Mouse (Mus musculus) CH12.LX (cell line): ENCODE results near the gene Cd5. TPM values are rescaled to one million over a fixed set of nuclear protein-coding genes. Genes with fewer than 3 reads are reported as not detected.

ENCODE experiments used
- DNase-seq: peaks from one replicate; pipeline ENCODE4 v3.0.0-alpha.2; 2013; ENCODE audit errors: extremely low read depth
- H3K27ac ChIP-seq: 2 replicates; pipeline ENCODE4 v1.5.1; 2012; ENCODE audit warnings: low read depth, mild to moderate bottlenecking, control low read depth, moderate library complexity; ENCODE audit not compliant: insufficient read depth
- H3K27me3 ChIP-seq: replicated peaks from 2 replicates; pipeline ENCODE3; 2012; ENCODE audit warnings: inconsistent platforms
- H3K36me3 ChIP-seq, 2 experiments: replicated peaks in 1 of 2; 2 replicates each; pipeline versions ENCODE3 to v1.6.1; 2012; ENCODE audit warnings: inconsistent platforms in 1 of 2, low read length in 1 of 2, mild to moderate bottlenecking in 1 of 2, mixed read lengths in 1 of 2, moderate library complexity in 1 of 2; ENCODE audit not compliant: control insufficient read depth in 1 of 2, insufficient read depth in 1 of 2
- H3K4me1 ChIP-seq, 2 experiments: 2 replicates each; pipeline ENCODE4 v1.6.1; 2012; ENCODE audit warnings: inconsistent platforms in 1 of 2, moderate library complexity in 1 of 2; ENCODE audit not compliant: insufficient read depth in 2 of 2, control insufficient read depth in 1 of 2
- H3K4me2 ChIP-seq: 2 replicates; pipeline ENCODE4 v1.6.1; 2012; ENCODE audit warnings: low read depth, mild to moderate bottlenecking, control low read depth; ENCODE audit not compliant: poor library complexity, insufficient read depth, severe bottlenecking
- H3K4me3 ChIP-seq, 3 experiments: fragments of 150-350 bp in 1 of 3; sonication (generic) in 1 of 3; replicated peaks in 1 of 3; 2 replicates each; pipeline versions ENCODE3 to v1.5.1; 2011 to 2012; ENCODE audit warnings: low read depth in 2 of 3, low read length in 2 of 3, mild to moderate bottlenecking in 2 of 3, moderate library complexity in 2 of 3, control low read depth in 1 of 3, improper control_type of control experiment in 1 of 3, inconsistent platforms in 1 of 3, mixed read lengths in 1 of 3; ENCODE audit not compliant: poor library complexity in 1 of 3
- H3K79me2 ChIP-seq: replicated peaks from 2 replicates; pipeline ENCODE4 v1.6.1; 2012; ENCODE audit warnings: mild to moderate bottlenecking, moderate library complexity; ENCODE audit not compliant: control insufficient read depth, poor library complexity, insufficient read depth, severe bottlenecking; ENCODE audit errors: extremely low read depth
- H3K9ac ChIP-seq: 2 replicates; pipeline ENCODE4 v1.6.1; 2012; ENCODE audit warnings: low read depth, mild to moderate bottlenecking, control low read depth, moderate library complexity; ENCODE audit not compliant: insufficient read depth
- H3K9me3 ChIP-seq: replicated peaks from 2 replicates; pipeline ENCODE3; 2012; ENCODE audit warnings: low read length, inconsistent platforms, mixed read lengths
- E2F4 ChIP-seq: IDR thresholded peaks from 2 replicates; pipeline ENCODE4 v1.6.1; 2011; ENCODE audit warnings: low read depth, low read length, improper control_type of control experiment; ENCODE audit not compliant: insufficient replicate concordance
- ELF1 ChIP-seq: IDR thresholded peaks from 2 replicates; pipeline ENCODE4 v1.6.1; 2014; ENCODE audit warnings: low read depth, mild to moderate bottlenecking, inconsistent platforms, low read length, improper control_type of control experiment
- GABPA ChIP-seq: IDR thresholded peaks from 2 replicates; pipeline ENCODE4 v1.6.1; 2012; ENCODE audit warnings: low read depth, low read length, improper control_type of control experiment, inconsistent platforms; ENCODE audit not compliant: insufficient replicate concordance
- HCFC1 ChIP-seq: IDR thresholded peaks from 2 replicates; pipeline ENCODE4 v1.6.1; 2012; ENCODE audit warnings: low read depth, mild to moderate bottlenecking, inconsistent platforms, low read length, improper control_type of control experiment
- IRF4 ChIP-seq: IDR thresholded peaks from 2 replicates; pipeline ENCODE4 v1.6.1; 2014; ENCODE audit warnings: low read depth, mild to moderate bottlenecking, inconsistent platforms, low read length, improper control_type of control experiment
- JUN ChIP-seq: IDR thresholded peaks from 2 replicates; pipeline ENCODE4 v1.6.1; 2011; ENCODE audit warnings: low read depth, mild to moderate bottlenecking, low read length, improper control_type of control experiment, moderate library complexity; ENCODE audit not compliant: insufficient read depth
- JUND ChIP-seq: conservative IDR thresholded peaks from 2 replicates; pipeline ENCODE4 v1.6.1; 2011; ENCODE audit warnings: low read depth, low read length, improper control_type of control experiment
- MAX ChIP-seq: IDR thresholded peaks from 2 replicates; pipeline ENCODE4 v1.6.1; 2011; ENCODE audit warnings: low read length, improper control_type of control experiment
- MAZ ChIP-seq: IDR thresholded peaks from 2 replicates; pipeline ENCODE4 v1.6.1; 2012; ENCODE audit warnings: low read depth, mild to moderate bottlenecking, inconsistent platforms, low read length, improper control_type of control experiment, moderate library complexity
- MEF2A ChIP-seq: IDR thresholded peaks from 2 replicates; pipeline ENCODE4 v1.6.1; 2014; ENCODE audit warnings: low read depth, mild to moderate bottlenecking, inconsistent platforms, low read length, improper control_type of control experiment, borderline replicate concordance
- MYC ChIP-seq: IDR thresholded peaks from 2 replicates; pipeline ENCODE4 v1.6.1; 2011; ENCODE audit warnings: low read depth, mild to moderate bottlenecking, improper control_type of control experiment, low read length
- NELFE ChIP-seq: IDR thresholded peaks from 2 replicates; pipeline ENCODE4 v1.6.1; 2011; ENCODE audit warnings: low read depth, low read length, improper control_type of control experiment
- NRF1 ChIP-seq: IDR thresholded peaks from 2 replicates; pipeline ENCODE4 v1.6.1; 2014; ENCODE audit warnings: low read depth, mild to moderate bottlenecking, inconsistent platforms, low read length, improper control_type of control experiment, moderate library complexity
- POLR2A ChIP-seq: IDR thresholded peaks from 2 replicates; pipeline ENCODE4 v1.6.1; 2011; ENCODE audit warnings: low read depth, mild to moderate bottlenecking, improper control_type of control experiment, low read length
- RCOR1 ChIP-seq: conservative IDR thresholded peaks from 2 replicates; pipeline ENCODE4 v1.6.1; 2012; ENCODE audit warnings: low read depth, mild to moderate bottlenecking, inconsistent platforms, low read length, improper control_type of control experiment
- SMC3 ChIP-seq: IDR thresholded peaks from 2 replicates; pipeline ENCODE4 v1.6.1; 2011; ENCODE audit warnings: low read depth, low read length, improper control_type of control experiment
- UBTF ChIP-seq: IDR thresholded peaks from 2 replicates; pipeline ENCODE4 v1.6.1; 2012; ENCODE audit warnings: low read depth, mild to moderate bottlenecking, inconsistent platforms, low read length, improper control_type of control experiment, moderate library complexity
- USF1 ChIP-seq: IDR thresholded peaks from 2 replicates; pipeline ENCODE4 v1.6.1; 2014; ENCODE audit warnings: low read depth, mild to moderate bottlenecking, inconsistent platforms, low read length, improper control_type of control experiment
- USF2 ChIP-seq: conservative IDR thresholded peaks from 2 replicates; pipeline ENCODE4 v1.6.1; 2011; ENCODE audit warnings: low read depth, low read length, improper control_type of control experiment
- ZC3H11A ChIP-seq: IDR thresholded peaks from 2 replicates; pipeline ENCODE4 v1.6.1; 2012; ENCODE audit warnings: low read depth, mild to moderate bottlenecking, inconsistent platforms, low read length, improper control_type of control experiment
- ZNF384 ChIP-seq: IDR thresholded peaks from 2 replicates; pipeline ENCODE4 v1.6.1; 2012; ENCODE audit warnings: low read depth, low read length, improper control_type of control experiment, inconsistent platforms
- dilution Hi-C: fragments of 300-500 bp; cut with MboI; formaldehyde crosslinking; loops from 2 replicates; pipeline ENCODE4 v1.14.3; 2020; ENCODE audit warnings: low sequenced_read_pairs; ENCODE audit not compliant: extremely low pct_unique_long_range_greater_than_20kb, extremely low pct_ligation_motif_present
- in situ Hi-C: fragments of 300-500 bp; cut with MboI; formaldehyde crosslinking; loops from 3 replicates; pipeline ENCODE4 v1.14.3; 2019; ENCODE audit warnings: low sequenced_read_pairs, low pct_ligation_motif_present, low pct_unique_long_range_greater_than_20kb, mixed read lengths
- polyA plus RNA-seq: library from polyadenylated mRNA; unstranded; fragments of >175 nt; gene quantifications from 2 replicates; pipeline ENCODE4 v1.2.1, GENCODE M21; 2012; ENCODE audit warnings: low read depth; ENCODE audit not compliant: insufficient read length
- total RNA-seq, 2 experiments: library from RNA; depleted of rRNA; stranded (reverse); fragments of 300-350 nt in 1 of 2; fragments of >200 nt in 1 of 2; gene quantifications; 2 replicates each; pipeline ENCODE4 v1.2.3; 2012 to 2014

Gene Cd5
- total and polyA plus RNA-seq, 3 experiments = 8.7 to 51.4 (median 17.7) TPM

- no peak for DNase-seq
- no peak overlapping the region for H3K9ac ChIP-seq
- no peaks in the 10 kb centered on the region for H3K79me2 ChIP-seq
- TF ChIP-seq MAZ (no peak), USF2 (no peak), ZC3H11A (no peak), NELFE (no peak), JUN (no peak), NRF1 (no peak), USF1 (no peak), JUND (no peak)
- TF ChIP-seq, all 38 proteins: peak for 0
- H3K27me3 ChIP-seq = no peaks in the 10 kb centered on the region
- no peaks in the 10 kb centered on the region for H3K9me3 ChIP-seq
- H3K27ac ChIP-seq = no peak overlapping the region
- peaks cover 0 to 19% of the 10 kb centered on the region in 2 experiments; a peak in 1 of 4 replicates for H3K4me1 ChIP-seq
- in situ Hi-C loops = no loop called here
- dilution Hi-C loops = no loop called here
- peaks cover 0 to 95% of the 10 kb centered on the region in 2 experiments for H3K36me3 ChIP-seq
- no peak overlapping the region for H3K4me2 ChIP-seq
- no peak overlapping the region for H3K4me3 ChIP-seq
Measured at GRCm38 (mm10) chr19:10719751-10720150, 19.1 kb downstream of the Cd5 start.

GRCm38 (mm10) chr19:10718251-10718775, 20.5 kb downstream of the Cd5 start:
- Histone ChIP-seq H3K27me3 (no peaks in the 10 kb centered on the region), H3K4me3 (no peak overlapping the region), H3K36me3 (peaks cover 13 to 94% of the 10 kb centered on the region in 2 experiments), H3K4me2 (no peak overlapping the region), H3K79me2 (no peaks in the 10 kb centered on the region), H3K9ac (no peak overlapping the region), H3K27ac (no peak overlapping the region), H3K4me1 (peaks cover 0 to 19% of the 10 kb centered on the region in 2 experiments; a peak in 1 of 4 replicates), H3K9me3 (no peaks in the 10 kb centered on the region)
- in situ Hi-C loops = no loop called here
- TF ChIP-seq HCFC1 (no peak), GABPA (no peak), USF1 (no peak), MAX (no peak), POLR2A (no peak), MYC (no peak), RCOR1 (no peak), ELF1 (no peak), ZNF384 (no peak), UBTF (no peak), E2F4 (no peak), SMC3 (no peak), MEF2A (no peak), MAZ (no peak), IRF4 (no peak)
- no peak for DNase-seq
- dilution Hi-C loops = no loop called here
